Mouse (Mus musculus) MEL (cell line): Measurements from ENCODE around the gene Atp8b5. TPM values are rescaled to one million over a fixed set of nuclear protein-coding genes. Genes with fewer than 3 reads are reported as not detected.

Experiments used
- DNase-seq: peaks from one replicate; pipeline ENCODE4 v3.0.0; 2011; ENCODE audit warnings: low read depth, low spot score
- H3K27ac ChIP-seq: 2 replicates; pipeline ENCODE4 v1.5.1; 2012; ENCODE audit warnings: low read depth, mild to moderate bottlenecking, control low read depth, low read length, moderate library complexity; ENCODE audit not compliant: control insufficient read depth
- H3K27me3 ChIP-seq, 2 experiments: fragments of 150-350 bp in 1 of 2; sonication (generic) in 1 of 2; 2 replicates each; pipeline ENCODE4 v1.6.1; 2012; ENCODE audit warnings: low read length in 2 of 2, mild to moderate bottlenecking in 2 of 2, improper control_type of control experiment in 1 of 2, moderate library complexity in 1 of 2; ENCODE audit not compliant: insufficient read depth in 2 of 2, control insufficient read depth in 1 of 2
- H3K36me3 ChIP-seq, 2 experiments: 2 replicates each; pipeline ENCODE4 v1.6.1; 2012 to 2014; ENCODE audit warnings: low read length in 2 of 2, improper control_type of control experiment in 1 of 2, inconsistent platforms in 1 of 2, mild to moderate bottlenecking in 1 of 2; ENCODE audit not compliant: insufficient read depth in 2 of 2, control insufficient read depth in 1 of 2
- H3K4me1 ChIP-seq, 2 experiments: fragments of 150-350 bp in 1 of 2; sonication (generic) in 1 of 2; 2 replicates each; pipeline ENCODE4 v1.6.1; 2012; ENCODE audit warnings: low read length in 2 of 2, improper control_type of control experiment in 1 of 2, mild to moderate bottlenecking in 1 of 2; ENCODE audit not compliant: insufficient read depth in 2 of 2, control insufficient read depth in 1 of 2
- H3K4me3 ChIP-seq, 2 experiments: fragments of 150-350 bp in 1 of 2; sonication (generic) in 1 of 2; 2 replicates each; pipeline ENCODE4 v1.5.1; 2012; ENCODE audit warnings: low read depth in 2 of 2, low read length in 2 of 2, mild to moderate bottlenecking in 2 of 2, moderate library complexity in 2 of 2, control low read depth in 1 of 2, improper control_type of control experiment in 1 of 2; ENCODE audit not compliant: control insufficient read depth in 1 of 2, insufficient read depth in 1 of 2
- H3K79me2 ChIP-seq: 2 replicates; pipeline ENCODE4 v1.6.1; 2012; ENCODE audit warnings: mild to moderate bottlenecking, low read length, moderate library complexity; ENCODE audit not compliant: control insufficient read depth, poor library complexity, insufficient read depth
- H3K9ac ChIP-seq: 2 replicates; pipeline ENCODE4 v1.6.1; 2012; ENCODE audit warnings: low read depth, mild to moderate bottlenecking, control low read depth, low read length, moderate library complexity; ENCODE audit not compliant: control insufficient read depth, poor library complexity, severe bottlenecking
- H3K9me3 ChIP-seq: fragments of 150-350 bp; sonication (generic); replicated peaks from 2 replicates; pipeline ENCODE4 v1.6.1; 2012; ENCODE audit warnings: mild to moderate bottlenecking, low read length, improper control_type of control experiment, moderate library complexity; ENCODE audit not compliant: insufficient read depth
- CHD2 ChIP-seq: IDR thresholded peaks from 2 replicates; pipeline ENCODE4 v1.6.1; 2011; ENCODE audit warnings: low read length, improper control_type of control experiment
- CTCF ChIP-seq, 3 experiments: IDR thresholded peaks in 2 of 3; conservative IDR thresholded peaks in 1 of 3; 2 replicates each; pipeline ENCODE4 v1.5.1; 2011 to 2012; ENCODE audit warnings: low read length in 3 of 3, low read depth in 2 of 3, mild to moderate bottlenecking in 2 of 3, improper control_type of control experiment in 1 of 3, inconsistent platforms in 1 of 3, mixed read lengths in 1 of 3, moderate library complexity in 1 of 3; ENCODE audit not compliant: control insufficient read depth in 1 of 3, insufficient read depth in 1 of 3, poor library complexity in 1 of 3, severe bottlenecking in 1 of 3
- ELF1 ChIP-seq: IDR thresholded peaks from 2 replicates; pipeline ENCODE4 v1.6.1; 2014; ENCODE audit warnings: low read depth, mild to moderate bottlenecking, inconsistent platforms, low read length, improper control_type of control experiment, moderate library complexity
- ETS1 ChIP-seq: IDR thresholded peaks from 2 replicates; pipeline ENCODE4 v1.6.1; 2012; ENCODE audit warnings: low read depth, mild to moderate bottlenecking, inconsistent platforms, low read length, improper control_type of control experiment, moderate library complexity
- GABPA ChIP-seq: IDR thresholded peaks from 2 replicates; pipeline ENCODE4 v1.6.1; 2012; ENCODE audit warnings: low read depth, mild to moderate bottlenecking, inconsistent platforms, low read length, improper control_type of control experiment, moderate library complexity
- GATA1 ChIP-seq: IDR thresholded peaks from 2 replicates; pipeline ENCODE4 v1.6.1; 2011; ENCODE audit warnings: low read depth, low read length, improper control_type of control experiment
- JUND ChIP-seq: IDR thresholded peaks from 2 replicates; pipeline ENCODE4 v1.6.1; 2011; ENCODE audit warnings: low read depth, mild to moderate bottlenecking, improper control_type of control experiment, low read length
- MAFK ChIP-seq: IDR thresholded peaks from 2 replicates; pipeline ENCODE4 v1.6.1; 2011; ENCODE audit warnings: low read depth, mild to moderate bottlenecking, low read length, improper control_type of control experiment, borderline replicate concordance
- MEF2A ChIP-seq: IDR thresholded peaks from 2 replicates; pipeline ENCODE4 v1.6.1; 2014; ENCODE audit warnings: low read depth, mild to moderate bottlenecking, inconsistent platforms, low read length, improper control_type of control experiment; ENCODE audit not compliant: poor library complexity, insufficient replicate concordance, severe bottlenecking; ENCODE audit errors: extremely low read depth
- MYC ChIP-seq: IDR thresholded peaks from 2 replicates; pipeline ENCODE4 v1.6.1; 2011; ENCODE audit warnings: low read depth, mild to moderate bottlenecking, low read length, improper control_type of control experiment, moderate library complexity
- NELFE ChIP-seq: IDR thresholded peaks from 2 replicates; pipeline ENCODE4 v1.6.1; 2011; ENCODE audit warnings: low read depth, low read length, improper control_type of control experiment
- POLR2A ChIP-seq, 2 experiments: IDR thresholded peaks; 2 replicates each; pipeline ENCODE4 v1.6.1; 2011 to 2012; ENCODE audit warnings: low read length in 2 of 2, mild to moderate bottlenecking in 2 of 2, control low read depth in 1 of 2, improper control_type of control experiment in 1 of 2, low read depth in 1 of 2, moderate library complexity in 1 of 2; ENCODE audit not compliant: control insufficient read depth in 1 of 2, insufficient read depth in 1 of 2, poor library complexity in 1 of 2
- POLR2AphosphoS2 ChIP-seq: IDR thresholded peaks from 2 replicates; pipeline ENCODE4 v1.6.1; 2011; ENCODE audit warnings: low read length, improper control_type of control experiment
- RAD21 ChIP-seq: IDR thresholded peaks from 2 replicates; pipeline ENCODE4 v1.6.1; 2011; ENCODE audit warnings: mild to moderate bottlenecking, low read depth, low read length, improper control_type of control experiment
- RCOR1 ChIP-seq: IDR thresholded peaks from 2 replicates; pipeline ENCODE4 v1.6.1; 2012; ENCODE audit warnings: low read depth, mild to moderate bottlenecking, inconsistent platforms, low read length, improper control_type of control experiment
- SIN3A ChIP-seq: IDR thresholded peaks from 2 replicates; pipeline ENCODE4 v1.6.1; 2012; ENCODE audit warnings: low read length, improper control_type of control experiment, inconsistent platforms
- SMC3 ChIP-seq: IDR thresholded peaks from 2 replicates; pipeline ENCODE4 v1.6.1; 2011; ENCODE audit warnings: low read depth, low read length, improper control_type of control experiment
- TBP ChIP-seq: IDR thresholded peaks from 2 replicates; pipeline ENCODE4 v1.8.0; 2011; ENCODE audit warnings: low read depth, low read length, improper control_type of control experiment
- TCF12 ChIP-seq: IDR thresholded peaks from 2 replicates; pipeline ENCODE4 v1.6.1; 2014; ENCODE audit warnings: low read depth, mild to moderate bottlenecking, inconsistent platforms, low read length, improper control_type of control experiment, moderate library complexity
- UBTF ChIP-seq: IDR thresholded peaks from 2 replicates; pipeline ENCODE4 v1.6.1; 2012; ENCODE audit warnings: low read depth, mild to moderate bottlenecking, inconsistent platforms, low read length, improper control_type of control experiment, moderate library complexity, borderline replicate concordance; ENCODE audit not compliant: insufficient read depth
- ZMIZ1 ChIP-seq: IDR thresholded peaks from 2 replicates; pipeline ENCODE4 v1.6.1; 2012; ENCODE audit warnings: low read depth, mild to moderate bottlenecking, inconsistent platforms, low read length, improper control_type of control experiment, moderate library complexity
- polyA plus RNA-seq, 2 experiments: library from polyadenylated mRNA; stranded (reverse) in 1 of 2; unstranded in 1 of 2; fragments of >175 nt in 1 of 2; fragments of >200 nt in 1 of 2; gene quantifications; 2 replicates each; pipeline versions ENCODE4 v1.2.1 to v1.2.4; 2012; ENCODE audit warnings: low replicate concordance in 2 of 2, low read depth in 1 of 2; ENCODE audit not compliant: insufficient read length in 2 of 2, insufficient read depth in 1 of 2, missing spikeins in 1 of 2
- total RNA-seq: library from RNA; depleted of rRNA; stranded (reverse); fragments of 300-350 nt; gene quantifications from 2 replicates; pipeline ENCODE4 v1.2.3, GENCODE M21; 2012

The Atp8b5 gene
- total and polyA plus RNA-seq, 3 experiments, result 4.9 to 5.0 TPM; not detected in 1

DNA sequence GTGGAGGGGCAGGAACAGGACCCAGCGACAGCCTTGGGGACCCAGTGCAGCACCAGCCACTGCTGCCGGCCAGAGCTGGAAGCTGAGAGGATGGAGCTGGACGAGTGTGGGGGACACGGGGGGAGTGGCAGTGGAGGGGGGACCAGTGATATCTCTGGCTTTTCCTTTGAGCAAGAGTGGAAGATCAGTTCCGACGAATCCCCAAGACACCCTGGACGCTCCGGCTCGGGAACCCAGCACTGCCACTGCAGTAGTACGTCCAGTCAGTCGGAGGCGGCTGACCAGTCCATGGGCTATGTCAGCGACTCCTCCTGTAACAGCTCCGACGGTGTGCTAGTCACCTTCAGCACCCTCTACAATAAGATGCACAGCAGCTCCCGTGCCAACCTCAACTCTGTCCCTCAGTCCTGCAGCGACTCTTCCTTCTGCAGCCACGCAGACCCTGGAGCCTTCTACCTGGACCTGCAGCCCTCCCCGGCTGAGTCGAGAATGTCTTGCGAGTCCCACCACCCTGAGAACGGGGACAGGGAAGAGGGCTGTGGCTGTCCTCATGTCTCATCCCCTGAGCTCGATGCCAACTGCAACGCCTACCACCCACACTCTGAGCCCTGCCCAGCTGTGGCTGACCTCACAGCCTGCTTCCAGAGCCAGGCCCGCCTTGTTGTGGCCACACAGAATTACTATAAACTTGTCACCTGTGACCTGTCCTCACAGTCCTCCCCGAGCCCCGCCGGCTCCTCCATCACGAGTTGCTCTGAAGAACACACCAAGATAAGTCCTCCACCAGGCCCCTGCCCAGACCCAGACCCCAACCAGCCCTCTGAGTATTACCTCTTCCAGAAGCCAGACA lies 148.5 kb downstream of the Atp8b5 start:
- peaks cover 9 to 33% of the 10 kb centered on the region in 2 experiments for H3K4me1 ChIP-seq
- no peak for DNase-seq
- H3K9ac ChIP-seq, result no peak overlapping the region
- TF ChIP-seq MYC (no peak), ETS1 (no peak), CTCF (IDR thresholded peaks at IDR 0.05 in 2 of 3, conservative IDR thresholded peaks at IDR 0.05 in 1 of 3; ENCODE audit: control insufficient read depth in 1 of 3, insufficient read depth in 1 of 3, low read depth in 2 of 3, low read length in 3 of 3, poor library complexity in 1 of 3, severe bottlenecking in 1 of 3) (no peak), GATA1 (no peak), SMC3 (no peak), MEF2A (no peak)
- H3K9me3 ChIP-seq, result no peaks in the 10 kb centered on the region
- H3K27me3 ChIP-seq, result no peaks in the 10 kb centered on the region
- H3K36me3 ChIP-seq, result peaks cover 0 to 30% of the 10 kb centered on the region in 2 experiments; a peak in 2 of 4 replicates
- no peaks in the 10 kb centered on the region; the same call in 1 of the 2 replicates for H3K79me2 ChIP-seq
- H3K27ac ChIP-seq, result no peak overlapping the region
- no peak overlapping the region for H3K4me3 ChIP-seq

- peaks cover 9 to 33% of the 10 kb centered on the region in 2 experiments for H3K4me1 ChIP-seq
- H3K79me2 ChIP-seq, result no peaks in the 10 kb centered on the region; the same call in 1 of the 2 replicates
- no peaks in the 10 kb centered on the region for H3K27me3 ChIP-seq
- TF ChIP-seq NELFE (no peak), ZMIZ1 (no peak), GABPA (no peak), RCOR1 (no peak), TBP (no peak), SIN3A (no peak), RAD21 (no peak), TCF12 (no peak), POLR2AphosphoS2 (no peak), POLR2A (IDR thresholded peaks at IDR 0.05; ENCODE audit: control insufficient read depth in 1 of 2, insufficient read depth in 1 of 2, low read depth in 1 of 2, low read length in 2 of 2, poor library complexity in 1 of 2) (no peak), ELF1 (no peak), SMC3 (no peak), CHD2 (no peak), UBTF (no peak), MAFK (no peak), JUND (no peak)
- no peak overlapping the region; the same call in 1 of the 2 replicates for H3K27ac ChIP-seq
- H3K4me3 ChIP-seq, result no peak overlapping the region
- H3K9ac ChIP-seq, result no peak overlapping the region
- no peaks in the 10 kb centered on the region for H3K9me3 ChIP-seq
- no peak for DNase-seq
- peaks cover 0 to 30% of the 10 kb centered on the region in 2 experiments; a peak in 2 of 4 replicates for H3K36me3 ChIP-seq
These were observed 149.1 kb downstream of the Atp8b5 start for GRCm38 (mm10) chr4:43416071-43416490.
